Mouse (Mus musculus) heart, embryonic 14.5 days (tissue): ENCODE results near the gene Tdrd3. TPM values are rescaled to one million over a fixed set of nuclear protein-coding genes. Genes with fewer than 3 reads are reported as not detected.

Experiments used
- ATAC-seq: fragments of 200-750 bp; cut with Nextera tagmentation; 2 replicates; pipeline ENCODE4 v1.8.0; 2017; ENCODE audit warnings: low read depth, moderate TSS enrichment; ENCODE audit not compliant: insufficient number of reproducible peaks, insufficient read depth, low FRiP score
- H3K27ac ChIP-seq, 2 experiments: fragments of 200-500 bp in 1 of 2; fragments of 300-500 bp in 1 of 2; sonication (generic) in 1 of 2; replicated peaks in 1 of 2; 2 replicates each; pipeline ENCODE4 v1.5.1; 2012 to 2014; ENCODE audit warnings: low read depth in 2 of 2, low read length in 2 of 2, control low read depth in 1 of 2, mild to moderate bottlenecking in 1 of 2, mixed read lengths in 1 of 2; ENCODE audit not compliant: control insufficient read depth in 1 of 2, insufficient read depth in 1 of 2
- H3K27me3 ChIP-seq: fragments of 300-500 bp; sonication (generic); 2 replicates; pipeline ENCODE4 v1.6.1; 2014; ENCODE audit warnings: mild to moderate bottlenecking, low read length, control low read depth; ENCODE audit not compliant: control insufficient read depth, insufficient read depth
- H3K36me3 ChIP-seq: fragments of 300-500 bp; sonication (generic); 2 replicates; pipeline ENCODE4 v1.6.1; 2014; ENCODE audit warnings: mild to moderate bottlenecking, control low read depth, low read length, mixed read lengths; ENCODE audit not compliant: control insufficient read depth, insufficient read depth
- H3K4me1 ChIP-seq, 2 experiments: fragments of 200-500 bp in 1 of 2; fragments of 300-500 bp in 1 of 2; sonication (generic) in 1 of 2; 2 replicates each; pipeline ENCODE4 v1.6.1; 2012 to 2014; ENCODE audit warnings: low read length in 2 of 2, control low read depth in 1 of 2, mixed read lengths in 1 of 2; ENCODE audit not compliant: control insufficient read depth in 2 of 2, insufficient read depth in 2 of 2
- H3K4me2 ChIP-seq: fragments of 300-500 bp; sonication (generic); 2 replicates; pipeline ENCODE4 v1.6.1; 2014; ENCODE audit warnings: mild to moderate bottlenecking, low read length
- H3K4me3 ChIP-seq, 2 experiments: fragments of 200-500 bp in 1 of 2; fragments of 300-500 bp in 1 of 2; sonication (generic) in 1 of 2; 2 replicates each; pipeline ENCODE4 v1.5.1; 2012 to 2014; ENCODE audit warnings: low read length in 2 of 2, mild to moderate bottlenecking in 2 of 2, control low read depth in 1 of 2, low read depth in 1 of 2, moderate library complexity in 1 of 2; ENCODE audit not compliant: control insufficient read depth in 1 of 2, insufficient read depth in 1 of 2
- H3K9ac ChIP-seq: fragments of 300-500 bp; sonication (generic); 2 replicates; pipeline ENCODE4 v1.6.1; 2014; ENCODE audit warnings: mild to moderate bottlenecking, low read length
- H3K9me3 ChIP-seq: fragments of 300-500 bp; sonication (generic); 2 replicates; pipeline ENCODE4 v1.6.1; 2016; ENCODE audit warnings: low read length, control low read depth; ENCODE audit not compliant: control insufficient read depth
- WGBS: fragments of 180-500 bp; shearing (Covaris S2); extraction: QIAGEN DNeasy Blood & Tissue Kit; methylation state at CpG from one replicate; pipeline ENCODE4 v1.1.7; 2014; 5-methylcytosine and 5-hydroxymethylcytosine counted together
- polyA plus RNA-seq: library from polyadenylated mRNA; unstranded; fragments of >200 nt; fragmentation: Nextera tagmentation; extraction: Ambion mirVana; gene quantifications from 2 replicates; pipeline ENCODE4 v1.2.1, GENCODE M21; 2014

The Tdrd3 gene
- polyA plus RNA-seq, 1 experiment from 2014 or later = 24.2 TPM

- no peak overlapping the region for H3K9ac ChIP-seq
- H3K4me3 ChIP-seq = no peak overlapping the region
- no peak overlapping the region for H3K27ac ChIP-seq
- H3K4me1 ChIP-seq = peaks cover 0 to 2% of the 10 kb centered on the region in 2 experiments; a peak in 2 of 4 replicates
- H3K9me3 ChIP-seq = no peaks in the 10 kb centered on the region
- no peak for ATAC-seq
- H3K27me3 ChIP-seq = no peaks in the 10 kb centered on the region
- H3K4me2 ChIP-seq = no peak overlapping the region
- peaks cover 16% of the 10 kb centered on the region; the same call in 1 of the 2 replicates for H3K36me3 ChIP-seq
- WGBS = 81% methylated on average over 1 of the region's 1 CpGs
These were observed 43.3 kb downstream of the Tdrd3 start for GRCm38 (mm10) chr14:87459777-87460176.

- Histone ChIP-seq H3K4me2 (no peak overlapping the region), H3K4me1 (no peaks in the 10 kb centered on the region; a peak in 1 of 4 replicates), H3K27me3 (no peaks in the 10 kb centered on the region), H3K27ac (no peak overlapping the region), H3K4me3 (no peak overlapping the region), H3K9me3 (no peaks in the 10 kb centered on the region), H3K9ac (no peak overlapping the region), H3K36me3 (peaks cover 16% of the 10 kb centered on the region; the same call in 1 of the 2 replicates)
- ATAC-seq = no peak
- 74% methylated on average over 12 of the region's 12 CpGs for whole genome bisulfite sequencing
These were observed 45.1 kb downstream of the Tdrd3 start for GRCm38 (mm10) chr14:87461543-87461942.

DNA sequence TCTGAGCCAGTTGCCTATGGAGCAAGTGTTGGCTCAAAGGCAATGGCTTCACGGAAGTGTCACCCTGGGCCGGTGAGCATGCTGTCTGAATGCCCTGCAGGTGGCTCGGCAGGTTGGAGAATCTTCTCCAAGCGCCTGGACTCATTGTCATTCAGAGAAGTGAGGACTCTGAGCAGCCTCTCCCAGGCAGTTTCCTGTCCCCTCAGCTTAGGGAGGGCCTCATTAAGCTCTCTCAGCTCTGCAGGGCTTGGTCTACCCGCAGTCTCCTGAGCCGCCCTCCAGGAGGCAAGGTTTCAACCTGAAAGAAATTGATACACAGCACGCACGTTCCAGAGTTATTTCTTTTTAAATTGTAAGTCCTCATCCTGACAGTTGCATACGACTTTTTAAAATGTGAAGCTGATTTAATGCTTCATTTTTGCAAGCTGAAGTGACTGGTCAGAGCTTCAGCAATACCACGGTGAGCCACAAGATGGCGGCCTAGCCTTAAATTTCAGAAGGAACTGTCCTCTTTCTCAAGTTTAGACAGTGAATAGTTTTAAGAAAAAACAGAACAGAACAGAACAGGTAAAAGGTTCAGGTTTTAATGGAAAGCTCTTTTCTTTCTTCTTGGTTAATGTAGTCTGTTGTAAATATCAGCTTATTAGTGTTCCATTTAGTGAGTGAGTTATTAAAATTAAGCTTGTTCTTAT lies 47.7 kb downstream of the Tdrd3 start:
- no peak for ATAC-seq

GRCm38 (mm10) chr14:87464655-87465054 lies 48.2 kb downstream of the Tdrd3 start:
- Histone ChIP-seq H3K36me3 (0 out of 2 replicates have a peak, but pooled peaks cover 9% of the 10 kb centered on the region), H3K27me3 (no peaks in the 10 kb centered on the region), H3K4me2 (no peak overlapping the region), H3K4me1 (no peaks in the 10 kb centered on the region; a peak in 1 of 4 replicates), H3K4me3 (no peak overlapping the region), H3K9ac (no peak overlapping the region), H3K27ac (no peak overlapping the region), H3K9me3 (no peaks in the 10 kb centered on the region)
- ATAC-seq = no peak

More for the DNA sequence above, 47.7 kb downstream of the Tdrd3 start:
- Histone ChIP-seq H3K27me3 (no peaks in the 10 kb centered on the region), H3K4me1 (no peaks in the 10 kb centered on the region; a peak in 1 of 4 replicates), H3K36me3 (0 out of 2 replicates have a peak, but pooled peaks cover 9% of the 10 kb centered on the region), H3K27ac (no peak overlapping the region), H3K4me3 (no peak overlapping the region), H3K9me3 (no peaks in the 10 kb centered on the region), H3K9ac (no peak overlapping the region), H3K4me2 (no peak overlapping the region)
- 20% methylated on average over 11 of the region's 11 CpGs for WGBS

DNA sequence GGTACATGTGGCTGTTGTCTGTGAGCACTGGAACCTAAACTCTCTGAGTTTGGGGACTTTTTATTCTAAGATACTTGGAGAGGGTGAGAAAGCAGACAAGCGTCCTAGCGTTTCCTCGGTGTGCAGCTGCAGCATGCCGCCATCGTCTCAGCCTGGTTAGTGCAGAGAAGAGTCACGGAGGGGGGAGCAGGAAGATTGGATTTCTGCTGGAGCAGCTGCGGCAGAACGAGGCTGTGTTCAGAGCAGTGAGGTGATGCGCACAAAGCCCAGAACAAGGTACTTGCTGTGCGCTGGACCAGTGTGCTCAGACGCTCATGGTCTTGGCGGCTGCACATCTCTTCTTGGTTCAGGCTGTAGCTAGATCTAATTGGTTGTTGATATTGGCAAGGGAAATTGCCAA lies 51.1 kb downstream of the Tdrd3 start:
- Histone ChIP-seq H3K36me3 (peaks cover 9% of the 10 kb centered on the region), H3K27ac (no peak overlapping the region), H3K9me3 (no peaks in the 10 kb centered on the region), H3K4me3 (no peak overlapping the region), H3K27me3 (no peaks in the 10 kb centered on the region), H3K4me1 (no peaks in the 10 kb centered on the region), H3K4me2 (no peak overlapping the region), H3K9ac (no peak overlapping the region)
- WGBS = 89% methylated on average over 12 of the region's 12 CpGs
- no peak for ATAC-seq

GRCm38 (mm10) chr14:87471521-87471920 lies 55.1 kb downstream of the Tdrd3 start:
- Histone ChIP-seq H3K9me3 (no peaks in the 10 kb centered on the region), H3K27ac (no peak overlapping the region), H3K36me3 (peaks cover 31% of the 10 kb centered on the region), H3K9ac (no peak overlapping the region), H3K4me3 (no peak overlapping the region), H3K4me1 (no peaks in the 10 kb centered on the region), H3K4me2 (no peak overlapping the region), H3K27me3 (no peaks in the 10 kb centered on the region)
- 78% methylated on average over 1 of the region's 1 CpGs for WGBS
- ATAC-seq = no peak

DNA sequence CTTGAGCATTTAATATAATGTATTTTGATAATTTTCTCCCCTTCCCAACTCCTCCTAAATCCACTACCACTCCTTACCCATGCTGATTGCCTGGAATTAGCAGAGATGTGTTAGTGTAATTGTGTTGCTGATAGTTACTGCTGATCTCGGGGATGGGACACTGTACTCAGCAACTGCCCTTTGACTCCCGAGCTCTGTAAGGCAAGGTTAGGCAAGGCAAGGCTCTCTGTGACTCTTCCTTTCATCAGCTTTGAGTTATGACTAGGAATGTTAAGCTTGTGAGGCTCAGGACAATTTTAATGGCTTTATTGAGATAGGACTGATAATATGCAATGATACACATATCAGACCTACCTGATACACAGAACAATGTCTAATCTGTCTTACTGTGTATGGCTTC lies 56.3 kb downstream of the Tdrd3 start:
- no peak overlapping the region for H3K4me2 ChIP-seq
- H3K9ac ChIP-seq = no peak overlapping the region
- H3K4me3 ChIP-seq = no peak overlapping the region
- H3K36me3 ChIP-seq = peaks cover 30% of the 10 kb centered on the region
- no peak for ATAC-seq
- no peaks in the 10 kb centered on the region for H3K9me3 ChIP-seq
- no peaks in the 10 kb centered on the region for H3K4me1 ChIP-seq
- H3K27me3 ChIP-seq = no peaks in the 10 kb centered on the region
- WGBS = 64% methylated on average over 2 of the region's 2 CpGs
- no peak overlapping the region for H3K27ac ChIP-seq
